Comparison of ENCODE assay signal across 36 mouse cellular contexts in genomic region chr7:45192585-45193310, GRCm38 (mm10). TPM values are rescaled to one million over a fixed set of nuclear protein-coding genes. Genes with fewer than 3 reads are reported as not detected.
DNase-seq lines count a peak whose midpoint lies in the region; ATAC-seq lines count a peak whose summit lies in the region.
"Had no signal": no experiment of that assay in that cellular context is flagged by ENCODE, and none has a peak within 500 bp of the region (broad histone marks: within the 10 kb centered on the region; RNA-seq: fewer than 3 reads in every experiment).

No protein-coding gene starts in this region.

- H3K9ac ChIP-seq in hindbrain, embryonic 16.5 days (ENCODE audit: low read depth, low read length): no peak overlapping the region
- H3K9ac ChIP-seq in limb, embryonic 11.5 days (ENCODE audit: low read length): peak overlapping the region; percentile 27
- H3K9ac ChIP-seq: forebrain, embryonic 13.5 days; hindbrain, embryonic 12.5 days; liver, embryonic 12.5 days; liver, postnatal 0 days had no signal

- H3K9me3 ChIP-seq in hindbrain, embryonic 10.5 days: no peaks in the 10 kb centered on the region
- H3K9me3 ChIP-seq in hindbrain, embryonic 16.5 days (ENCODE audit: control insufficient read depth, low read length): no peaks in the 10 kb centered on the region
- no peaks in the 10 kb centered on the region; the same call in 1 of the 2 replicates for H3K9me3 ChIP-seq in limb, embryonic 11.5 days (ENCODE audit: control insufficient read depth, low read length)
- H3K9me3 ChIP-seq: forebrain, embryonic 13.5 days; G1E; heart, embryonic 13.5 days; hindbrain, embryonic 12.5 days; liver, embryonic 12.5 days; neural tube, embryonic 13.5 days had no signal

- ATAC-seq in cerebellum, adult (ENCODE audit: insufficient number of reproducible peaks, low FRiP score, low TSS enrichment): no peak
- ATAC-seq in hindbrain, embryonic 16.5 days: no peak
- no peak for ATAC-seq in limb, embryonic 11.5 days (ENCODE audit: insufficient number of reproducible peaks, low FRiP score, low TSS enrichment, low read depth)
- ATAC-seq: forebrain, embryonic 13.5 days; liver, embryonic 12.5 days; liver, postnatal 0 days; Patski had no signal

- peaks cover 68% of the 10 kb centered on the region for H3K27me3 ChIP-seq in hindbrain, embryonic 10.5 days (ENCODE audit: insufficient read depth, poor library complexity, severe bottlenecking)
- H3K27me3 ChIP-seq in hindbrain, embryonic 16.5 days (replicated peaks; ENCODE audit: control insufficient read depth, insufficient read depth, low read length): peaks cover 4% of the 10 kb centered on the region; the same call in 1 of the 2 replicates
- peaks cover 9% of the 10 kb centered on the region for H3K27me3 ChIP-seq in limb, embryonic 11.5 days (ENCODE audit: control insufficient read depth, insufficient read depth, low read length)

- no peak overlapping the region for H3K4me3 ChIP-seq in hindbrain, embryonic 10.5 days
- no peak overlapping the region for H3K4me3 ChIP-seq in hindbrain, embryonic 16.5 days (ENCODE audit: low read length)
- H3K4me3 ChIP-seq in limb, embryonic 11.5 days (ENCODE audit: low read depth, low read length): no peak overlapping the region
- H3K4me3 ChIP-seq: forebrain, embryonic 13.5 days; heart, adult 2 months; heart, embryonic 13.5 days; hindbrain, embryonic 12.5 days; liver, embryonic 12.5 days; neural tube, embryonic 13.5 days had no signal

- DNase-seq in cerebellum, adult 11 months: peak; percentile 43
- DNase-seq in hindbrain, embryonic 10.5 days (ENCODE audit: low spot score): no peak
- peak; percentile 56 for DNase-seq in cerebellum, adult 9-10 months
- no peak for DNase-seq in limb, embryonic 11.5 days (ENCODE audit: low spot score)
- DNase-seq in gastrocnemius, adult 18-20 months (ENCODE audit: low spot score): no peak
- DNase-seq in layer of hippocampus, adult 11-12 months (ENCODE audit: low spot score): no peak
- DNase-seq: adrenal gland, postnatal 10 days; heart, adult 2 months; heart, postnatal 14 days; kidney, adult 8-10 months; kidney, postnatal 36 days; liver, postnatal 0 days; lung, postnatal 36 days; right cerebral cortex, postnatal 4 days; thymus, adult 18-20 months; thymus, postnatal 4 days had no signal

- no peaks in the 10 kb centered on the region for H3K36me3 ChIP-seq in hindbrain, embryonic 10.5 days
- no peaks in the 10 kb centered on the region for H3K36me3 ChIP-seq in hindbrain, embryonic 16.5 days (ENCODE audit: control insufficient read depth, insufficient read depth, low read length)
- no peaks in the 10 kb centered on the region for H3K36me3 ChIP-seq in limb, embryonic 11.5 days (ENCODE audit: control insufficient read depth, insufficient read depth, low read length)
- H3K36me3 ChIP-seq: G1E; heart, embryonic 13.5 days; hindbrain, embryonic 12.5 days; liver, embryonic 12.5 days; neural tube, embryonic 13.5 days had no signal

- no peak overlapping the region for H3K4me2 ChIP-seq in hindbrain, embryonic 16.5 days (ENCODE audit: low read length)
- H3K4me2 ChIP-seq in limb, embryonic 11.5 days (ENCODE audit: low read depth, severe bottlenecking): no peak overlapping the region
- H3K4me2 ChIP-seq: forebrain, embryonic 13.5 days; heart, embryonic 13.5 days; hindbrain, embryonic 12.5 days; liver, embryonic 12.5 days; midbrain, embryonic 11.5 days; neural tube, embryonic 13.5 days had no signal

- peak overlapping the region; percentile 50 for H3K27ac ChIP-seq in hindbrain, embryonic 10.5 days
- no peak overlapping the region for H3K27ac ChIP-seq in hindbrain, embryonic 16.5 days (ENCODE audit: low read depth, low read length)
- no peak overlapping the region for H3K27ac ChIP-seq in limb, embryonic 11.5 days (replicated peaks; ENCODE audit: low read depth, low read length)
- H3K27ac ChIP-seq: forebrain, embryonic 13.5 days; heart, adult 2 months; heart, embryonic 13.5 days; hindbrain, embryonic 12.5 days; liver, embryonic 12.5 days; neural tube, embryonic 13.5 days; stomach, postnatal 0 days had no signal

- peaks cover 56% of the 10 kb centered on the region for H3K4me1 ChIP-seq in hindbrain, embryonic 10.5 days (replicated peaks)
- no peaks in the 10 kb centered on the region; the same call in 1 of the 2 replicates for H3K4me1 ChIP-seq in hindbrain, embryonic 16.5 days (ENCODE audit: control insufficient read depth, insufficient read depth, low read depth, low read length)
- H3K4me1 ChIP-seq in limb, embryonic 11.5 days (ENCODE audit: control insufficient read depth, insufficient read depth, low read length): peaks cover 15% of the 10 kb centered on the region
- H3K4me1 ChIP-seq: liver, embryonic 12.5 days had no signal

- WGBS in hindbrain, embryonic 10.5 days: 76% methylated on average over 7 of the region's 7 CpGs
- 85% methylated on average over 7 of the region's 7 CpGs for WGBS in hindbrain, embryonic 16.5 days
- 86% methylated on average over 7 of the region's 7 CpGs for WGBS in limb, embryonic 11.5 days

RNA-seq across cellular contexts. Expression of gene Ccdc155, which starts 11.9 kb away (rescaled TPM):
- polyA plus RNA-seq in hindbrain, embryonic 10.5 days (2016; fragmentation: Nextera tagmentation; extraction: Ambion mirVana): 0.64 and 0.80 TPM in 2 replicates
- polyA plus RNA-seq in hindbrain, embryonic 16.5 days (2015; fragmentation: Nextera tagmentation; extraction: Ambion mirVana): 0.54 and 0.65 TPM in 2 replicates
- polyA plus RNA-seq in limb, embryonic 11.5 days (2014; fragmentation: Nextera tagmentation; extraction: Ambion mirVana): 0.41 and 0.51 TPM in 2 replicates
- total RNA-seq in gastrocnemius, adult 18-20 months (2021): not detected
- total RNA-seq: G1E; heart, adult 2 months; heart, postnatal 14 days; megakaryocyte, adult 5-6 weeks had no signal
- polyA plus RNA-seq: G1E; liver, postnatal 0 days had no signal

RNA-seq across cellular contexts. Expression of gene Pth2, which starts 12.0 kb away (rescaled TPM):
- not detected in 2 replicates for polyA plus RNA-seq in hindbrain, embryonic 10.5 days (2016; fragmentation: Nextera tagmentation; extraction: Ambion mirVana)
- 0.75 and 1.4 TPM in 2 replicates for polyA plus RNA-seq in hindbrain, embryonic 16.5 days (2015; fragmentation: Nextera tagmentation; extraction: Ambion mirVana)
- not detected in 2 replicates for polyA plus RNA-seq in limb, embryonic 11.5 days (2014; fragmentation: Nextera tagmentation; extraction: Ambion mirVana)
- not detected for total RNA-seq in gastrocnemius, adult 18-20 months (2021)
- total RNA-seq: adrenal gland, postnatal 10 days; G1E; gastrocnemius, postnatal 4 days; heart, adult 2 months; heart, postnatal 14 days; layer of hippocampus, adult 8-10 months; layer of hippocampus, postnatal 25 days; left cerebral cortex, postnatal 4 days; megakaryocyte, adult 5-6 weeks had no signal
- polyA plus RNA-seq: embryonic facial prominence, embryonic 11.5 days; forebrain, embryonic 13.5 days; G1E; heart, adult 2 months; heart, embryonic 13.5 days; hindbrain, embryonic 12.5 days; intestine, embryonic 16.5 days; liver, embryonic 12.5 days; liver, postnatal 0 days; lung, embryonic 16.5 days; neural tube, embryonic 13.5 days; Patski; spleen, adult 2 months; stomach, postnatal 0 days had no signal

RNA-seq across cellular contexts. Expression of gene Gfy, which starts 13.4 kb away (rescaled TPM):
- polyA plus RNA-seq in hindbrain, embryonic 10.5 days (2016; fragmentation: Nextera tagmentation; extraction: Ambion mirVana): not detected in 2 replicates
- polyA plus RNA-seq in hindbrain, embryonic 16.5 days (2015; fragmentation: Nextera tagmentation; extraction: Ambion mirVana): not detected in 2 replicates
- polyA plus RNA-seq in limb, embryonic 11.5 days (2014; fragmentation: Nextera tagmentation; extraction: Ambion mirVana): not detected in 2 replicates
- not detected for total RNA-seq in gastrocnemius, adult 18-20 months (2021)
- total RNA-seq: adrenal gland, postnatal 10 days; heart, adult 2 months; heart, postnatal 14 days; megakaryocyte, adult 5-6 weeks had no signal
- polyA plus RNA-seq: forebrain, embryonic 13.5 days; G1E; heart, adult 2 months; heart, embryonic 13.5 days; hindbrain, embryonic 12.5 days; intestine, embryonic 16.5 days; liver, embryonic 12.5 days; liver, postnatal 0 days; lung, embryonic 16.5 days; midbrain, embryonic 11.5 days; neural tube, embryonic 13.5 days; Patski; spleen, adult 2 months; stomach, postnatal 0 days had no signal

RNA-seq across cellular contexts. Expression of gene Dkkl1, which starts 19.2 kb away (rescaled TPM):
- 1.8 and 2.1 TPM in 2 replicates for polyA plus RNA-seq in hindbrain, embryonic 10.5 days (2016; fragmentation: Nextera tagmentation; extraction: Ambion mirVana)
- 13.6 and 18.4 TPM in 2 replicates for polyA plus RNA-seq in hindbrain, embryonic 16.5 days (2015; fragmentation: Nextera tagmentation; extraction: Ambion mirVana)
- 0.51 and 0.60 TPM in 2 replicates for polyA plus RNA-seq in limb, embryonic 11.5 days (2014; fragmentation: Nextera tagmentation; extraction: Ambion mirVana)
- not detected for total RNA-seq in gastrocnemius, adult 18-20 months (2021)
- total RNA-seq: gastrocnemius, postnatal 4 days; heart, adult 2 months; heart, postnatal 14 days had no signal
- polyA plus RNA-seq: G1E, Patski had no signal

RNA-seq across cellular contexts. Expression of gene Tead2, which starts 22.8 kb away (rescaled TPM):
- polyA plus RNA-seq in hindbrain, embryonic 10.5 days (2016; fragmentation: Nextera tagmentation; extraction: Ambion mirVana): 324 and 370 TPM in 2 replicates
- 46.9 and 54.1 TPM in 2 replicates for polyA plus RNA-seq in hindbrain, embryonic 16.5 days (2015; fragmentation: Nextera tagmentation; extraction: Ambion mirVana)
- polyA plus RNA-seq in limb, embryonic 11.5 days (2014; fragmentation: Nextera tagmentation; extraction: Ambion mirVana): 378 and 385 TPM in 2 replicates
- total RNA-seq in gastrocnemius, adult 18-20 months (2021): 1 to 10 TPM; 1.2 to 1.3 TPM
- total RNA-seq: megakaryocyte, adult 5-6 weeks had no signal
- polyA plus RNA-seq: G1E had no signal

Comparison
In these comparisons a context has a peak if more than half of its experiments do, and no peak if none do; other contexts are left out.
1. DNase-seq: peak in cerebellum, adult 11 months (single experiment) and cerebellum, adult 9-10 months (single experiment); none in hindbrain, embryonic 10.5 days (single experiment), limb, embryonic 11.5 days (single experiment), gastrocnemius, adult 18-20 months (single experiment) and layer of hippocampus, adult 11-12 months (single experiment).